Mouse (Mus musculus): ENCODE data around the gene Nlrp1b. TPM values are rescaled to one million over a fixed set of nuclear protein-coding genes. Genes with fewer than 3 reads are reported as not detected.

The Nlrp1b gene
- total and polyA plus RNA-seq, 2 experiments = 0.18 to 0.46 TPM

DNA sequence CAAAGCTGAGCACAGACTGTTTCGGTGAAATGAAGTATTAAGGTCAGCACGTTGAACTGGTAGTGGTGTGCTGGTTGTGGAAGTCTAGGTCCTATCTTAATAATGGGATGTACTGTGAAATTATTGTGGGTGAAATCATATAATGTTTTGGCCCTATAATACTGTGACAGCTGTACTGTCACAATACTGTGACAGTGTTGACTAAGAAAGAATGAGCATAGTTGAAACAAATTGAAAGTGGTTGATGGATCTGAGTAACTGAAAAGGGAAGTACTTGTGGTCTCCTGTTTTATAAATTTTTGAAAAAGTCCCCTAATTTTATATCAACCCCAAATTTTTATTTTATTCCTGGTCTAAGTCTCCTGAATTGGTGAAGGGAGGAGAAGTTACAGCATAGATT is 123.4 kb downstream of the Nlrp1b start:
- no peaks in the 10 kb centered on the region for H3K79me2 ChIP-seq (ENCODE audit: control insufficient read depth, insufficient read depth, low read length)
- WGBS = 77% methylated on average over 2 of the region's 2 CpGs

DNA sequence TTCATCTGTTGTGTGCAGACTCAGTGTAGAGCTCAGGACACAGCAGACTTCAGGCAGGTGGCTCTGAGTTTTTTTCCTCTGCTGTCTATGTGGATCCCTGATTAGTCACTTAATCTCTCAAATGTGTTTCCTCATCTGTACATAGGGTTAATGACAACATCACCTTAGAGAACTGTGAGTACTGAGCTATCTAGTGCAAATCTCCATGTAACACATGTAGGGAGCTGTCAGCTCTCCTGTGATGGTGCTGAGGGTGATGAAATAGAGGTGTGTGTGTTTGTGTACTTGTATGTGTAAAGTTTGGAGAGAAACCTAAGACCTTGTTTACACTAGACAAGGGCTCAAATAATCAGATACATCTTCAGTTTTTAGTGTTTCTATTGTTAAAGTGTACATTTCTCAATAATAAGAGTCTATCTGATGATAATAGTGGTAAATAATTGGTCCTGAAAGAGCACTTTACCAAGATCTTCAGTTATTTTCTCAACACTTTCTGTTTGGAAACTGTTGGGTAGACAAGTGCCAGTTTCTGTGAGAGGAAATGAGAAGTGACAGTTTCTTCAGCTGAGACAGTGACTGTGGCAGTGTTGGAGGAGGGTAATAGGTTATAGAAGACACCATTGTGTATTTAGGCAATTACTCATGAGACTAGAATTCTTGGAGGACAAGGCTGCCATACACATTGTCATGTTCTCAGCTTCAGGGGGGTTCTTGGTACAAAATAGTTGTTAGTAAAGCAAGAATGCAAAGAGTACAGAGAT is 124.1 kb downstream of the Nlrp1b start:
- Histone ChIP-seq H3K4me1 (ENCODE audit: control insufficient read depth, insufficient read depth, low read length) (no peaks in the 10 kb centered on the region), H3K9ac (ENCODE audit: low read depth, low read length) (no peak overlapping the region), H3K27me3 (ENCODE audit: control insufficient read depth, insufficient read depth, low read length) (no peaks in the 10 kb centered on the region), H3K36me3 (ENCODE audit: control insufficient read depth, insufficient read depth, low read length) (no peaks in the 10 kb centered on the region), H3K27ac (replicated peaks; ENCODE audit: insufficient read depth, low read depth, low read length) (no peak overlapping the region), H3K79me2 (ENCODE audit: control insufficient read depth, insufficient read depth, low read length) (no peaks in the 10 kb centered on the region), H3K4me3 (ENCODE audit: insufficient read depth, low read depth, low read length) (no peak overlapping the region)
- DNase-seq (ENCODE audit: extremely low read depth, low read depth, low spot score) = no peak
- TF ChIP-seq POLR2A (IDR thresholded peaks at IDR 0.05; ENCODE audit: extremely low read depth, insufficient read depth, low read length) = no peak
- no peak for TF ChIP-seq CTCF (IDR thresholded peaks at IDR 0.05; ENCODE audit: low read depth, low read length)

More for the DNA sequence above, 123.4 kb downstream of the Nlrp1b start:
- no peak overlapping the region for H3K27ac ChIP-seq (replicated peaks; ENCODE audit: insufficient read depth, low read depth, low read length)
- no peaks in the 10 kb centered on the region for H3K36me3 ChIP-seq (ENCODE audit: control insufficient read depth, insufficient read depth, low read length)
- DNase-seq (ENCODE audit: extremely low read depth, low read depth, low spot score) = no peak
- no peak overlapping the region for H3K4me3 ChIP-seq (ENCODE audit: insufficient read depth, low read depth, low read length)
- TF ChIP-seq POLR2A (IDR thresholded peaks at IDR 0.05; ENCODE audit: extremely low read depth, insufficient read depth, low read length) (no peak), CTCF (IDR thresholded peaks at IDR 0.05; ENCODE audit: low read depth, low read length) (no peak)
- no peaks in the 10 kb centered on the region for H3K27me3 ChIP-seq (ENCODE audit: control insufficient read depth, insufficient read depth, low read length)
- H3K4me1 ChIP-seq (ENCODE audit: control insufficient read depth, insufficient read depth, low read length) = no peaks in the 10 kb centered on the region
- H3K9ac ChIP-seq (ENCODE audit: low read depth, low read length) = no peak overlapping the region

DNA sequence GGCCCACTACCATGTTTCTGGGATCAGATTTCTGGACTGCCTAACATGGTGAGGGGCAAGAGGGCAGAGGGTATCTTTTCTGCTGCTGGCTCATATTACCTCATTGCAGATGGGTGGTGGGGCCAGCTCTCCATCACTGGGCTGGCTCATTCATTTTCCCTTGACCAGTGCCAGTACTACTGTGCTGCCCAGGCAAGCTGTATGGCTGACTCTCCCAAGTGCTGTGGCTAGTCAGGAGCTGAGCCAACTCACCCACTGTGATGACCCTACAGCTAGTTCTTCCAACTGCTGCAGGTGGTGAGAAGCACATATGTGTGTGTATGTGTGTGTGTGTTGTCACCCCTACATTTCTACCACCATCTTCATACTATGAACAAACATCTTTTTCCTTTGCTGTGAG is 126.6 kb downstream of the Nlrp1b start:
- H3K27ac ChIP-seq (replicated peaks; ENCODE audit: insufficient read depth, low read depth, low read length) = no peak overlapping the region
- H3K79me2 ChIP-seq (ENCODE audit: control insufficient read depth, insufficient read depth, low read length) = no peaks in the 10 kb centered on the region
- no peak for TF ChIP-seq POLR2A (IDR thresholded peaks at IDR 0.05; ENCODE audit: extremely low read depth, insufficient read depth, low read length)
- TF ChIP-seq CTCF (IDR thresholded peaks at IDR 0.05; ENCODE audit: low read depth, low read length) = no peak
- H3K4me1 ChIP-seq (ENCODE audit: control insufficient read depth, insufficient read depth, low read length) = no peaks in the 10 kb centered on the region
- H3K9ac ChIP-seq (ENCODE audit: low read depth, low read length) = no peak overlapping the region
- H3K27me3 ChIP-seq (ENCODE audit: control insufficient read depth, insufficient read depth, low read length) = no peaks in the 10 kb centered on the region
- H3K4me3 ChIP-seq (ENCODE audit: insufficient read depth, low read depth, low read length) = no peak overlapping the region
- DNase-seq (ENCODE audit: extremely low read depth, low read depth, low spot score) = no peak
- no peaks in the 10 kb centered on the region for H3K36me3 ChIP-seq (ENCODE audit: control insufficient read depth, insufficient read depth, low read length)

Other genes starting within 250 kb of the Nlrp1b start
- 39.0 and 51.7 TPM in 2 replicates for gene C1qbp, start 247.7 kb downstream of the Nlrp1b start, total RNA-seq (2014; rRNA removed)
- gene C1qbp, start 247.7 kb downstream of the Nlrp1b start, polyA plus RNA-seq (2012; rRNA removed) = 128 and 152 TPM in 2 replicates
- gene Dhx33, start 226.3 kb downstream of the Nlrp1b start, total RNA-seq (2014; rRNA removed) = 7.8 and 9.0 TPM in 2 replicates
- gene Dhx33, start 226.3 kb downstream of the Nlrp1b start, polyA plus RNA-seq (2012; rRNA removed) = 13.8 and 22.0 TPM in 2 replicates
- 7.8 and 9.7 TPM in 2 replicates for gene Mis12, start 211.1 kb downstream of the Nlrp1b start, total RNA-seq (2014; rRNA removed)
- gene Mis12, start 211.1 kb downstream of the Nlrp1b start, polyA plus RNA-seq (2012; rRNA removed) = 2.7 and 3.0 TPM in 2 replicates
- gene Derl2, start 210.9 kb downstream of the Nlrp1b start, total RNA-seq (2014; rRNA removed) = 56.4 and 59.0 TPM in 2 replicates
- gene Derl2, start 210.9 kb downstream of the Nlrp1b start, polyA plus RNA-seq (2012; rRNA removed) = 49.4 and 58.5 TPM in 2 replicates
- gene 6330403K07Rik, start 197.2 kb downstream of the Nlrp1b start, total RNA-seq (2014; rRNA removed) = 0.20 TPM in 1 of 2 replicates, not detected in the other
- gene 6330403K07Rik, start 197.2 kb downstream of the Nlrp1b start, polyA plus RNA-seq (2012; rRNA removed) = not detected in 2 replicates
- 0.09 and 0.20 TPM in 2 replicates for gene Nlrp1a, start 86.0 kb downstream of the Nlrp1b start, total RNA-seq (2014; rRNA removed)
- gene Nlrp1a, start 86.0 kb downstream of the Nlrp1b start, polyA plus RNA-seq (2012; rRNA removed) = 0.04 TPM in 1 of 2 replicates, not detected in the other